Mouse (Mus musculus): ENCODE results near the gene Polg. TPM values are rescaled to one million over a fixed set of nuclear protein-coding genes. Genes with fewer than 3 reads are reported as not detected.
A peak's percentile ranks its signal among the peaks of the same experiment; 100 is the strongest.

Gene Polg
- total RNA-seq, 4 experiments from 2014 or later: 65.9 to 72.3 (median 69.9) TPM

GRCm38 (mm10) chr7:79502152-79503102 is 36.3 kb upstream of the Polg start:
- no peak for DNase-seq (ENCODE audit: low spot score)

GRCm38 (mm10) chr7:79501581-79502031 is 35.4 kb upstream of the Polg start:
- no peak for DNase-seq (ENCODE audit: low spot score)

DNA sequence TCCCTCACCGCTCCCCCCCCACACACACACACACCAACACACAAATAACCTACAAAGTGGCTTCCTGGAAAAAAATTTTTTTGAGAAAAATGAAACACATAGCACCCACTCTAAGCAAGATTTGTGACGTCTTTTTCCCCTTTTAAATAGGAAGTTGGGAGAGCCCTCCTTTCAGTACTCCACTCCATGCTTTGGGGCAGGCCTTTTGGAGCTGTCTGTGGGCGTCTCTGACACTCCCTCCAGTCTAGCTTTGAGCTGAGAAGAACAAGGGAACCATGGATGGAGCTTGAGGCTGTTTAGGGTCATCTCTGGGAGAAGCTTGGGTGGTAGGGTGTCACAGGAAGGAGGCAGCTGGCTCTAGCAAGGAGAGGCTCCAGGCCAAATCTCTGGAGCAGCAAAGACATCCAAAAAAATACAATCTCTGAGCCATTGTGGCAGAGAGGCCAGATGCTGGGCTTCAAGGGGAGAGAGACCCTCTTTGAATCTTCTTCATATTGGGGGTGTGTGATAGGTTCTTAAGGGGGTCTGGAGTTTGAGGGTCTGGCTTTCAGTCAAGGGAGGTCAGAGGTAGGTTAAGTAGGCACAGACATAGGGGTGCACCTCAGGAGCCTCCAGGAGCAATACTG is 34.6 kb upstream of the Polg start:
- DNase-seq (ENCODE audit: low spot score): no peak

- no peak for DNase-seq (ENCODE audit: low spot score)
Observed at GRCm38 (mm10) chr7:79499596-79500570, 33.7 kb upstream of the Polg start.

GRCm38 (mm10) chr7:79498965-79499595 is 32.9 kb upstream of the Polg start:
- no peak for DNase-seq (ENCODE audit: low spot score)

DNA sequence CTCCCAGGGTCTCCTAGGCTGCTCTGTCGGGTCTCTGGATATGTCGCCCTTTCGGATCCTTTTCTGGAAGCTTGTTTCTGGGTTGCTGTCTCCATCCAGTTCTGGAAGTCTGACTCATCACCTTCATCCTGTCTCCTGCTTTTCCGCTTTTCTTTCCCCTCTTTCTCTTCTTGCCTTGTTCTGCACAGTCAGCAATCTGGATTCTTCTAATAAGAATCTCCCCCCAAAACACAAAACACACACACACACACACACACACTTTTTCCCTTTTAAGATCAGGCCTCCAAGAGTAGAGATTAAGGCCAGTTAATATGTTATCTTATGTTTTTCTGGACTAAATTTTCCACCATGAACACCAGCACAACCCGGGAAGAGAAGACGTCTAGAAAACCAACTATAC is 32.2 kb upstream of the Polg start:
- DNase-seq (ENCODE audit: low spot score): no peak

DNA sequence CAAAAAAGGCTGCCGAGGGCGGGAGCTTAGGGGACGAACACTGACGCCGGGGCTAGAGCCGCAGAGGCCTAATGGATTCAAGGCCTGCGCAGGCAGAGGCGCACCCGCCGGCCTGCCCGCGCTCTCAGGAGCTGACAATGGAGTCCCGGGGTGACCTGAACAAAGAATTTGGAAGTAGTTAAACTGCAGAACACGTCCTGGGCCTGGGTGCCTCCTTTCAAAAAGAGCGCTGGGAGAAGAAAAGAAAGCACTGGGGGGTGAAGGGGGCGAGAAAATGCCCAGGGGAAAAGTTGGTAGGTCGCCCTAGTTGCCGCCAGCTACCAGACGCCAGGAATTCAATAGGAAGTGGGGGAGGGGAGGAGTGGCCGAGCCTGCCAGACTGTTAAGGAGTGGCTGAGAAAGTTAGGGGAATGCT is 31.5 kb upstream of the Polg start:
- no peak for DNase-seq (ENCODE audit: low spot score)

DNA sequence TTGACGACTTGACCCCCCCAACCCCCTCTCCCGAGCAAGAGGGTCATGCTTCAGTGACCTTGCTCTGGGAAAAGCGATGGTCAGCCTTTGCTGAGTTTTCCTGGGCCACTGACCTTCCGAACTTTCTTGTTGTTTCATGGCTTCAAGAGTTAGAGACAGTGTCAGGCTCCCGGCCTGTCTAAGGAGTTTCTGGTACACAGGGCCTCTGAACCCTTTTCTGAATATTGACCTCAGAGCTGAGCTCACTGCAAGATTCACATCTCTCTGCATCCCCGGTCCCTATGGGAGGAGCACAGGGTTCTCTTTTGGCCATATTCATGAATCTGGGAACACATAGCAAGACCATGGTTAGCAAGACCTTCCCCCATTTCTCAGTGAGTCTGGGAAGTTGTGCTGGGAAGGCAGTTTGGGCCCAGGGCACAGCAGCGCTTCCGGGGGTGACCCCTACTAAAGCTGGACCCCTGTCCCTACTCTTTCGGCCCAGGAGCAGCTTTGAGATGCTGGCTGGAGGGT is 30.7 kb upstream of the Polg start:
- DNase-seq (ENCODE audit: low spot score): no peak

- DNase-seq (ENCODE audit: low spot score): peak; percentile 70
Observed at GRCm38 (mm10) chr7:79495988-79496815, 30.0 kb upstream of the Polg start.

DNA sequence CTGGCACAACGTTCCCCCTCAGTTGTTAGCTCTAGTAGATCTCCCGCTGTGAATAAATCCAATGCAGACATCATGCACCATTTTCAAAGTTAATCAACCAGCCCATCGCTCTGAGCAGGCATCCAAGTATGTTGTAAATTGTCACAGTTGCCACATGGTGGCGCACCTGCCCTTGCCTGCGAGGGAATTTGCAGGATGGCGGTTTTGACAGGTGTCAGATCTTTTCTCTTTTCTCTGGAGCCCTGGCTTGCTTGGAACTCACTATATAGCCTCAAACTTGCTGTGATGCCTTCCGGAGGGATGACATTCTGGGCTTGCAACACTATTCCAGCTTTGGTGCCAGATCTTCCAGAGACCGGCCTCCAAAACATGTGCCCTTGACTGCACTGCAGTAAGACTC is 27.8 kb upstream of the Polg start:
- DNase-seq (ENCODE audit: low spot score): no peak

- DNase-seq (ENCODE audit: low spot score): no peak
Observed at GRCm38 (mm10) chr7:79486528-79486927, 20.4 kb upstream of the Polg start.

DNA sequence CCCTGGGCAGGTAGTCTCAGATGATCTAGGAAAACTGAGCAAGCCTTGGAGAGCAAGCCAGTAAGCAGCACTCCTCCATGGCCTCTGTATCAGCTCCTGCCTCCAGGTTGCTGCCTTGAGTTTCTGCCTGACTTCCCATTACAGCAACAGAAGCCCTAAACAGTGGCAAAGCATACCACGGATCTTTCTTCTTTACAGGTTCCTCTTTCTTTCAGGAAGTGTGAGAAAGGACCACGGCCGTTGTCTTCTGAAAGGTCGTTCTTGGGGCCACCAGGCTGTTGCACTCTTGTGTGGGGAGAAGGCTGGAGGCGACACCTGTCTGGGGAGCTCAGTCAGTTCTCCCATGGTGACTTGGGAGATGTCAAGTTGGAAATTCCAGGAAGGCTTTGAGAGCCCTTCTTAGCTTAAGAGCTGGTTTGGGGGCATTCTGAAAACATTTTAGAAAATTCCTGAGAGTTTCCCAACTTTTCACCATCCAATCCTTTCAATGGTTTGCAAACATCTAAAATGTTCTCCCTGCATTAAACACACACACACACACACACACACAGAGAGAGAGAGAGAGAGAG is 8.8 kb upstream of the Polg start:
- no peak for DNase-seq (ENCODE audit: low spot score)

DNA sequence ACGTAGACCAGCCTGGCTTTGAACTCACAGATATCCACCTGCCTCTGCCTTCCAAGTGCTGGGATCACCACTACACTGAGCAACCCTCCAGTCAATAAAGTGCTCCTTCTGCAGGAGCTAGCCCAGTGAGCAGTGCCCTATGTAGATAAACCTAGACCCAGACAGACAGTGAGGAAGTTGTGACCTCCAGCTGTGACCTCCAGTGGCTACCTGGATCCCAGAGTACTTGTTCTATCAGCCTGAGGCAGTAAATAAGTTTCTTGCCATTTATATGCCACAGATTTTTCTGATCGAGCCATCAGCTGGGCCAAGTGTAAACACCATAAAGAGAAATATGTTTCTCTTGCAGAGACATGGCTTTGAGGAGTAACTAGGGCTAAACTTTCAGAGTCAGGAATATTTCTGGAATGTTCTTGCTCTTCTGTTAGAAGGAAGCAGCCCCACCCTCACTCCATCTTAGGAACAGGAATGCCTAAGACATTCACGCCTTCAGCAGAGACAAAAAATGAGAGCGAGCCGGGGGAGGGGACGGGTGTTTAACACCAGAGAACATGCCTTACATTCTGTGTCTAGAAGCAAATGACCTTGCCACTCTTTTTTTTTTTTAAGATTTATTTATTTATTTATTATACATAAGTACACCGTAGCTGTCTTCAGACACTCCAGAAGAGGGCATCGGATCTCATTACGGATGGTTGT is 7.5 kb upstream of the Polg start:
- no peak for DNase-seq (ENCODE audit: low spot score)

GRCm38 (mm10) chr7:79472792-79473191 is 6.6 kb upstream of the Polg start:
- DNase-seq (ENCODE audit: low spot score): no peak

GRCm38 (mm10) chr7:79471436-79471835 is 5.3 kb upstream of the Polg start:
- DNase-seq (ENCODE audit: low spot score): no peak

DNA sequence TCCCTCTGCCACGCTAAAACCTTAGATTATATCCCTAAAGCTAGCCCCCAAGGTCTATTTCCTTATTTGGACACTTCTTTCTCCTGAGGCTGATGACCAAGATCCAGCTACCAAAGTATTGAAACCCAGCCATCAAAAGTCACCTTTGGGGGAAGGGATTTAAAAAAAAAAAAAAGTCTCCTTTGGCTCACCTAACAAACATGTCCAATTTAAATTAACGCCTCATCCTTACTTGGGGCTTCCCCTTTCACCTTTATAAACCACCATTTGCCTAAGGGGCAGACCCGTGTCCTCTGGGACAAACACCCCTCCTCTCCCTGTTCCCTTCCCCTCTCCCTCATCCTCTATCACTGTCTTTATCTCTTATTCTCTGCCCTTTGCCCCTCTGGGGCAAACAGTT is 4.6 kb upstream of the Polg start:
- DNase-seq (ENCODE audit: low spot score): no peak

- DNase-seq (ENCODE audit: low spot score): no peak
Observed at GRCm38 (mm10) chr7:79469766-79470165, 3.6 kb upstream of the Polg start.

GRCm38 (mm10) chr7:79468994-79469393 is 2.8 kb upstream of the Polg start:
- DNase-seq (ENCODE audit: low spot score): no peak

DNA sequence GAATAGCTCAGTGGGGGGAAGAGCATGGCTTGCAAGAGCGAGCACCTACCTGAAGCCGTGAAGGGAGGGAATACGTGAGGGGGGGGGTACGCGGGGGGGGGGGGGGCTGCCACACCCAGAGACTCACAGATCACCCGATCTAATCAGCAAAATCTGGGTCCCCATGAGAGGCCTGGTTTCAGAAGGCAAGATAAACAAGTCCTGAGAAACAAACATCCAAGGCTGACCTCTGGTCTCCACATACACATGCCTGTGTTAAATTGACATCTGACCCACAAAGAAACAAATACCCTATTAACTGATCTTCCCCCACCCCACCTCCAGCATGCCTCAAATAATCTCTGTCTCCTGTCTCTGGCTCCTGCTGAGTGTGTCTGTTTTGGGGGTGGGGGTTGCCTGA is 1.8 kb upstream of the Polg start:
- no peak for DNase-seq (ENCODE audit: low spot score)
